Mouse (Mus musculus) liver, adult (tissue): Measurements from ENCODE around the gene Mt4.

Experiments
- GATA4 ChIP-seq: IDR thresholded peaks from 2 replicates; pipeline ENCODE4 v1.6.1; 2014; ENCODE audit warnings: mild to moderate bottlenecking, low read length; ENCODE audit not compliant: insufficient replicate concordance

Gene Mt4

GRCm38 (mm10) chr8:94186542-94186941, 49.5 kb downstream of the Mt4 start:
- TF ChIP-seq GATA4 = no peak

GRCm38 (mm10) chr8:94187290-94188002, 50.4 kb downstream of the Mt4 start:
- TF ChIP-seq GATA4 = no peak
